Mouse (Mus musculus) embryonic facial prominence, embryonic 11.5 days (tissue): ENCODE results near the gene Kifc5b. TPM values are rescaled to one million over a fixed set of nuclear protein-coding genes. Genes with fewer than 3 reads are reported as not detected.
A peak's percentile ranks its signal among the peaks of the same experiment; 100 is the strongest.
"Not testable (repeated sequence)": the region's sequence is repeated elsewhere in the genome, so short reads cannot be mapped to it uniquely, and the experiment has no call there.

Source experiments
- ATAC-seq: fragments of 200-750 bp; cut with Nextera tagmentation; replicated peaks from 2 replicates; pipeline ENCODE4 v1.8.0; 2017; ENCODE audit warnings: low read depth; ENCODE audit not compliant: insufficient number of reproducible peaks, low FRiP score, low TSS enrichment
- DNase-seq: peaks from one replicate; pipeline ENCODE4 v3.0.0-alpha.2; 2015; ENCODE audit warnings: low spot score
- H3K27ac ChIP-seq: fragments of 300-500 bp; sonication (generic); replicated peaks from 2 replicates; pipeline ENCODE4 v1.5.1; 2014; ENCODE audit warnings: mild to moderate bottlenecking, low read depth, low read length, control low read depth
- H3K27me3 ChIP-seq: fragments of 300-500 bp; sonication (generic); 2 replicates; pipeline ENCODE4 v1.6.1; 2014; ENCODE audit warnings: mild to moderate bottlenecking, low read length, moderate library complexity, mixed read lengths; ENCODE audit not compliant: control insufficient read depth, insufficient read depth
- H3K36me3 ChIP-seq: fragments of 300-500 bp; sonication (generic); replicated peaks from 2 replicates; pipeline ENCODE4 v1.6.1; 2014; ENCODE audit warnings: low read depth, mild to moderate bottlenecking, low read length, moderate library complexity, mixed read lengths; ENCODE audit not compliant: control insufficient read depth, insufficient read depth
- H3K4me1 ChIP-seq: fragments of 300-500 bp; sonication (generic); 2 replicates; pipeline ENCODE4 v1.6.1; 2014; ENCODE audit warnings: low read length, mixed read lengths; ENCODE audit not compliant: control insufficient read depth, insufficient read depth
- H3K4me2 ChIP-seq: fragments of 300-500 bp; sonication (generic); 2 replicates; pipeline ENCODE4 v1.6.1; 2014; ENCODE audit warnings: low read depth, mild to moderate bottlenecking, control low read depth, low read length, moderate library complexity
- H3K4me3 ChIP-seq: fragments of 300-500 bp; sonication (generic); 2 replicates; pipeline ENCODE4 v1.5.1; 2014; ENCODE audit warnings: low read depth, low read length, control low read depth
- H3K9ac ChIP-seq: fragments of 300-500 bp; sonication (generic); replicated peaks from 2 replicates; pipeline ENCODE4 v1.6.1; 2014; ENCODE audit warnings: mild to moderate bottlenecking, control low read depth, low read length
- H3K9me3 ChIP-seq: fragments of 300-500 bp; sonication (generic); replicated peaks from 2 replicates; pipeline ENCODE4 v1.6.1; 2016; ENCODE audit warnings: mild to moderate bottlenecking, low read length, inconsistent platforms, mixed read lengths; ENCODE audit not compliant: control insufficient read depth
- WGBS: fragments of 180-500 bp; shearing (Covaris S2); extraction: QIAGEN DNeasy Blood & Tissue Kit; methylation state at CpG from one replicate; pipeline ENCODE4 v1.1.7; 2014; 5-methylcytosine and 5-hydroxymethylcytosine counted together
- polyA plus RNA-seq: library from polyadenylated mRNA; unstranded; fragments of >200 nt; fragmentation: Nextera tagmentation; extraction: Ambion mirVana; gene quantifications from 2 replicates; pipeline ENCODE4 v1.2.1, GENCODE M21; 2014

Gene Kifc5b
- polyA plus RNA-seq, 1 experiment from 2014 or later = 3.9 TPM

GRCm38 (mm10) chr17:26922368-26922767 lies 5.5 kb downstream of the Kifc5b start:
- H3K4me2 ChIP-seq, H3K4me1 ChIP-seq, H3K36me3 ChIP-seq, H3K27me3 ChIP-seq, H3K9me3 ChIP-seq, H3K27ac ChIP-seq, ATAC-seq, H3K9ac ChIP-seq, DNase-seq, H3K4me3 ChIP-seq: not testable (repeated sequence)
- 91% methylated on average over 5 of the region's 6 CpGs for WGBS

DNA sequence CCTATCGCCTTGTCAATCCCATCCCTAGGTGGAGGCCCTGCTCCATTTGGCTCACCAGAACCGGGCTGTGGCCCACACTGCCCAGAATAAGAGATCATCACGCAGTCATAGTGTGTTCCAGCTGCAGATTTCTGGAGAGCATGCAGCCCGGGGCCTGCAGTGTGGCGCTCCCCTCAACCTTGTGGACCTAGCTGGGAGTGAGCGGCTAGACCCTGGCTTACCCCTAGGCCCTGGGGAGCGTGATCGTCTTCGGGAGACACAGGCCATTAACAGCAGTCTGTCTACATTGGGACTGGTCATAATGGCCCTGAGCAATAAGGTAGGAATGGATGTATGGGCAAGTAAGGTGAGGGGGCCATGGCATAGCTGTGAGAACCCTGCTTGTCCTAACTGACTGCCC lies 8.5 kb downstream of the Kifc5b start:
- not testable (repeated sequence) for H3K36me3 ChIP-seq, H3K4me3 ChIP-seq, DNase-seq, H3K4me2 ChIP-seq, H3K9me3 ChIP-seq, H3K27ac ChIP-seq, H3K9ac ChIP-seq, H3K4me1 ChIP-seq, H3K27me3 ChIP-seq, ATAC-seq
- 94% methylated on average over 9 of the region's 9 CpGs for WGBS

DNA sequence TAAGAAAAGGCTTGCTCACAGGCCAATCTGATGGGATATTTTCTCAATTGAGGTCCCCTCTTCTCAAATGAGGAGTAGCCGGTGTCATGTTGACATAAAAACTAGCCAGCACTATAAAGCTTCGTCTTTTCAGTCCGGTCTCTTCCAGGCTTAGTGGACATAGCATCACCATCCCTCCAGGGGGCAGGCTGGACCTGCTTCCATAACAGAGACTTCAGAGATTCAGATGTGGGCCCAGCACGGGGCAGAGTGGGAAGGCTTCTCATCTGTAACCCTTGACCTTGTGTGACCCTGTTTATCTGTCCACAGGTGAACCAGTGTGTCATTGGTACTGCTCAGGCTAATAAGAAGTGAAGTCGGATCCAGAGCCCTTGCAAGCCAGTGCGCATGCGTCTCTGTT lies 14.9 kb downstream of the Kifc5b start:
- H3K4me2 ChIP-seq, H3K9me3 ChIP-seq, ATAC-seq, H3K4me3 ChIP-seq, DNase-seq, H3K36me3 ChIP-seq, H3K4me1 ChIP-seq, H3K27me3 ChIP-seq, H3K9ac ChIP-seq, H3K27ac ChIP-seq: not testable (repeated sequence)
- 67% methylated on average over 7 of the region's 7 CpGs for WGBS

GRCm38 (mm10) chr17:26932839-26933398 lies 16.0 kb downstream of the Kifc5b start, which contains the start of gene Phf1:
Phf1 (plus strand) TSS chr17:26933052.
- Histone ChIP-seq H3K4me2 (peak within 1 kb of the TSS; percentile 85), H3K4me3 (peak within 1 kb of the TSS; percentile 51), H3K9ac (peak within 1 kb of the TSS; percentile 65), H3K27me3 (no peaks in the 10 kb centered on the region), H3K36me3 (peaks cover 4% of the 10 kb centered on the region; the same call in 1 of the 2 replicates), H3K27ac (peak within 1 kb of the TSS; percentile 43), H3K9me3 (no peaks in the 10 kb centered on the region), H3K4me1 (peaks cover under 1% of the 10 kb centered on the region; the same call in 1 of the 2 replicates)
- ATAC-seq (peak; percentile 84), DNase-seq (peak; percentile 94)
- under 1% methylated on average over 43 of the region's 43 CpGs for WGBS

GRCm38 (mm10) chr17:26933419-26933818 lies 16.5 kb downstream of the Kifc5b start:
- no peak for DNase-seq
- 8% methylated on average over 13 of the region's 13 CpGs for WGBS
- H3K9ac ChIP-seq = peak overlapping the region; percentile 65
- no peaks in the 10 kb centered on the region for H3K9me3 ChIP-seq
- no peaks in the 10 kb centered on the region for H3K27me3 ChIP-seq
- peak overlapping the region; percentile 51 for H3K4me3 ChIP-seq
- H3K36me3 ChIP-seq = peaks cover 4% of the 10 kb centered on the region; the same call in 1 of the 2 replicates
- peak overlapping the region; percentile 43; the same call in 1 of the 2 replicates for H3K27ac ChIP-seq
- peaks cover 4% of the 10 kb centered on the region; the same call in 1 of the 2 replicates for H3K4me1 ChIP-seq
- H3K4me2 ChIP-seq = peak overlapping the region; percentile 85
- peak; percentile 27 for ATAC-seq

GRCm38 (mm10) chr17:26933885-26934827 lies 17.3 kb downstream of the Kifc5b start:
- H3K4me2 ChIP-seq = peak overlapping the region; percentile 85; the same call in 1 of the 2 replicates
- 86% methylated on average over 16 of the region's 16 CpGs for WGBS
- H3K4me3 ChIP-seq = peak overlapping the region; percentile 51
- peaks cover 4% of the 10 kb centered on the region; the same call in 1 of the 2 replicates for H3K4me1 ChIP-seq
- no peaks in the 10 kb centered on the region for H3K27me3 ChIP-seq
- H3K9me3 ChIP-seq = no peaks in the 10 kb centered on the region
- ATAC-seq = no peak
- DNase-seq = no peak
- no peak overlapping the region for H3K27ac ChIP-seq
- H3K36me3 ChIP-seq = peaks cover under 1% of the 10 kb centered on the region; the same call in 1 of the 2 replicates
- no peak overlapping the region for H3K9ac ChIP-seq

DNA sequence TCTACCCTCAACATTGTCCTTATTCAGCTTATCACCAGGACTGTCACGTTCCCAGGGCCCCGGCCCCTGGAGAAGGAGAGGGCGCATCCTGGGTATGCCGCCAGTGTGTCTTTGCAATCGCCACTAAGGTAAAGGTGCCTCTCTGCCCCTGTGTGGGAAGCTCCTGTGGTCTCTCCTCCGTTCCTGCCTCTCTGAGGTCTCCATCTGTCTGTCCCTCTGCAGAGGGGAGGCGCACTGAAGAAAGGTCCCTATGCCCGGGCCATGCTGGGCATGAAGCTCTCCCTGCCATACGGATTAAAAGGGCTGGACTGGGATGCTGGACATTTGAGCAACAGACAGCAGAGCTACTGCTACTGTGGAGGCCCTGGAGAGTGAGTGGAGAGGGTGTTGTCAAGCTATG lies 18.1 kb downstream of the Kifc5b start:
- WGBS = 88% methylated on average over 9 of the region's 9 CpGs
- Histone ChIP-seq H3K4me3 (no peak overlapping the region), H3K9ac (no peak overlapping the region), H3K9me3 (no peaks in the 10 kb centered on the region), H3K36me3 (no peaks in the 10 kb centered on the region), H3K4me1 (peaks cover 6% of the 10 kb centered on the region), H3K27me3 (no peaks in the 10 kb centered on the region), H3K4me2 (no peak overlapping the region), H3K27ac (no peak overlapping the region)
- ATAC-seq (no peak), DNase-seq (no peak)

DNA sequence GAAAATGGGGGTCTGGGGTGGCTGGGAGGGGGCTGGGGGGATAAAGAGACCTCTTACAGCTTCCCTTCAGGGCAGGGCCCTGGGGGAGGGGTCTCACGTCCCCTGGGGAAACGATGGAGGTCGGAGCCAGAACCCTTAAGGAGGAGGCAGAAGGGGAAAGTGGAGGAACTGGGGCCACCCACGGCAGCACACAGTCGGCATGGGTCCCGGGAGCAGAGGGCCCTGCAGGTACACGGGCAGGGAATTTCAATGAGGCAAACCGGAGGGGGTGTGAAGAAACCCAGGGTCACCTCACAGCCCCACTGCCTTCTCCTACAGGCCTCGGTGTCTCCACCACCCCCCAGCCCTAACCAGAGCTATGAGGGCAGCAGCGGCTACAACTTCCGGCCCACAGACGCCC lies 19.6 kb downstream of the Kifc5b start:
- Histone ChIP-seq H3K27me3 (no peaks in the 10 kb centered on the region), H3K9me3 (no peaks in the 10 kb centered on the region), H3K4me3 (no peak overlapping the region), H3K36me3 (no peaks in the 10 kb centered on the region), H3K27ac (no peak overlapping the region), H3K4me1 (peaks cover 9% of the 10 kb centered on the region), H3K9ac (no peak overlapping the region), H3K4me2 (no peak overlapping the region)
- WGBS = 81% methylated on average over 12 of the region's 12 CpGs
- no peak for ATAC-seq
- no peak for DNase-seq
